Mouse (Mus musculus): ENCODE data around the gene Ankrd49. TPM values are rescaled to one million over a fixed set of nuclear protein-coding genes. Genes with fewer than 3 reads are reported as not detected.
A peak's percentile ranks its signal among the peaks of the same experiment; 100 is the strongest.

Gene Ankrd49
- 1.5 and 2.4 TPM in 2 replicates for polyA plus RNA-seq (2012; rRNA removed)

DNA sequence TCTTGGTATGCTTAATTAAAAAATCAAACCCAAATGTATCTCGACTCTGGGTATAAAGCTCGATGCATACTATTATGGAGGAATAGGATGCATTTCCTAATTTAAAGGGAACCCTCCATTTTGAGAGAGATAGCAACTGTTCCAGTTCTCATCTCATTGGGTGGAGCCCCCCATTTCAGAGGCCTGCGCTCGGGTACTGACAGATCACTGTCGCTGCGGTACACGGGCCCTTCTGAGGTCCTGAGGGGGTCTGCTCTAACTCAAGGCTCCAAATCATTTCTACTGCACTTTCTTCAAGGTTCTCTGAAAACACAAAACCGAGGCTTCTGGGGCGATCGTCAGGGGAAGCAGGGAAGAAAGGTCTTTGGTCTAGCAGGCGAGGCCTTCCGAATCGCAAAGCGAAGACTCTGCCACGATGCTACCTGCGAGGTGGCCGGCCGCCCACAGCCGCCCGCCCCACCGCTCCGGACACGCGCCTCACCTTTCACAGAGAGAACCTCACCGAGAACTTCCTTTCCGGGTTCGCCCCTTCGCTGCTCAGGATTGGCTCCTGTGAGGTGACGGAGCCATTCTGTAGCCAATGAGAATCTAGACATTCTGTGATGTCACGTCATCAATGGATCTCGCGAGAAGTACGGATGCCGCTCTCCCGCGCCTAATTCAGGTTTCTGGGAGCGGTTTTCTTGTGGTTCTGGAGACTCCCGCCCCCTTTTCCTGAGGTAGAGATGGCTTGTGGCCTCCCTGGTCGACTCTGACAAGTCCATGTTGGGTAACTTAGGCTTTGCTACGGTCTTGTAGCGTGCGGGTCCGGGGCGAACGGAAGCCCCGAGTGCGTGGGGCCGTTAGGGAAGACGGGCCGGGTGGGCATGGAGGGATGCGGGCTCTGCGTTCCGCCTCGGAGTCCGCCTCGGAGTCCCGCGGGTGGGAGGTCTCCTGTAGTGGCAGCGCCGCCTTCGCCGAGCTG is at the start of gene Ankrd49, which contains the start of gene Mre11a:
Ankrd49 (minus strand) TSS at position 818 of the 964 bp plus-strand sequence.
Mre11a (plus strand) TSS at position 616 of the 964 bp plus-strand sequence.
- H3K36me3 ChIP-seq (ENCODE audit: control insufficient read depth, insufficient read depth, low read length) = peaks cover 31% of the 10 kb centered on the region
- H3K4me1 ChIP-seq (ENCODE audit: control insufficient read depth, insufficient read depth, insufficient read length, low read length) = no peaks in the 10 kb centered on the region
- under 1% methylated on average over 62 of the region's 62 CpGs for WGBS
- H3K27ac ChIP-seq (ENCODE audit: insufficient read depth, low read depth, low read length) = peak within 1 kb of the TSS; percentile 67
- no peaks in the 10 kb centered on the region for H3K27me3 ChIP-seq (ENCODE audit: control insufficient read depth, insufficient read depth, low read length)
- peak within 1 kb of the TSS; percentile 81 for H3K4me3 ChIP-seq (ENCODE audit: low read depth, low read length)
- TF ChIP-seq CTCF (IDR thresholded peaks at IDR 0.05; ENCODE audit: extremely low read depth, insufficient read length, insufficient replicate concordance, low read depth, low read length) (no peak), POLR2A (IDR thresholded peaks at IDR 0.05; ENCODE audit: low read depth, low read length) (peak; percentile 62)

DNA sequence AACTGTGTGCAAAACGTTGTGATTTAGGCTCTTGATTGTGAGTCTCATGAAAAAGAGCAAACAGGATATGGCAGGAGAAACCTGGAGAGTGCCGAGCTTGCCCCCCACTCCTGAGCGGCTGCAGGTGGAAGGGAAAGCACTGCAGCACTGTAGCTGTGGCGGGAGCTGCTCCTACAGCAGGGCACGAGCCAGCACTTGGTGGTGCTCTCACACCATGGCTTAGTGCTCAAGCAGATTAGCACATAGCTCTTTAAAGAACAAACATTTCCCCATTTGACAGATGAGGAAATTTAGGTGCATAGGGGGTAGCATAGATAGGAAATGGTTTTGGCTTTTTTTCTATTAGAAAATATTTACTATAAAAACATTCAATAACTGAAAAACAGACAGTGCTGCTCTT is 47.4 kb upstream of the Ankrd49 start:
- no peaks in the 10 kb centered on the region for H3K4me1 ChIP-seq (ENCODE audit: control insufficient read depth, insufficient read depth, insufficient read length, low read length)
- no peaks in the 10 kb centered on the region for H3K27me3 ChIP-seq (ENCODE audit: control insufficient read depth, insufficient read depth, low read length)
- no peak overlapping the region for H3K4me3 ChIP-seq (ENCODE audit: low read depth, low read length)
- no peak for TF ChIP-seq CTCF (IDR thresholded peaks at IDR 0.05; ENCODE audit: extremely low read depth, insufficient read length, insufficient replicate concordance, low read depth, low read length)
- TF ChIP-seq POLR2A (IDR thresholded peaks at IDR 0.05; ENCODE audit: low read depth, low read length) = no peak
- H3K36me3 ChIP-seq (ENCODE audit: control insufficient read depth, insufficient read depth, low read length) = peaks cover 41% of the 10 kb centered on the region
- no peak overlapping the region for H3K27ac ChIP-seq (ENCODE audit: insufficient read depth, low read depth, low read length)
- 82% methylated on average over 5 of the region's 5 CpGs for WGBS

DNA sequence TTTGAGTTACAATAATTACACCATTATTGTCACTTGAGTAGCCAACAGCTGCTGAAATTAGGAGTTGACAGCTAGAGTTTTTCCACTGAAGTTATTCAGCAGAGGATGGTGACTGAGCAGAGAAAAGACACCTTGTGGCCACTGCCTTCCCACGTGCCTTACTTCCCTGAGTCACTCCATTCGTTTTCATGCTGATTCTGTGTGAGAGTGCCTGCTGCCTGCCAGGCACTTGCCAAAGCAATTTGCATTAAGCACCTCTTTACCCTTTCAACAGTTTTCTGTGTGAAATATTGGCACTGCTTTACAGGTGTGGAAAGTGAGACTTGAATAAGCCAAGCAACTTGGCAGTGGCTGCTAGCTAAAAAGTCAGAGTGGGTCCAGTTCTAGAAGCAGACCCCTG is 43.2 kb upstream of the Ankrd49 start:
- Histone ChIP-seq H3K36me3 (ENCODE audit: control insufficient read depth, insufficient read depth, low read length) (peaks cover 36% of the 10 kb centered on the region), H3K27ac (ENCODE audit: insufficient read depth, low read depth, low read length) (no peak overlapping the region), H3K4me3 (ENCODE audit: low read depth, low read length) (no peak overlapping the region), H3K4me1 (ENCODE audit: control insufficient read depth, insufficient read depth, insufficient read length, low read length) (no peaks in the 10 kb centered on the region), H3K27me3 (ENCODE audit: control insufficient read depth, insufficient read depth, low read length) (no peaks in the 10 kb centered on the region)
- TF ChIP-seq POLR2A (IDR thresholded peaks at IDR 0.05; ENCODE audit: low read depth, low read length) = no peak
- WGBS = 76% methylated on average over 2 of the region's 2 CpGs

DNA sequence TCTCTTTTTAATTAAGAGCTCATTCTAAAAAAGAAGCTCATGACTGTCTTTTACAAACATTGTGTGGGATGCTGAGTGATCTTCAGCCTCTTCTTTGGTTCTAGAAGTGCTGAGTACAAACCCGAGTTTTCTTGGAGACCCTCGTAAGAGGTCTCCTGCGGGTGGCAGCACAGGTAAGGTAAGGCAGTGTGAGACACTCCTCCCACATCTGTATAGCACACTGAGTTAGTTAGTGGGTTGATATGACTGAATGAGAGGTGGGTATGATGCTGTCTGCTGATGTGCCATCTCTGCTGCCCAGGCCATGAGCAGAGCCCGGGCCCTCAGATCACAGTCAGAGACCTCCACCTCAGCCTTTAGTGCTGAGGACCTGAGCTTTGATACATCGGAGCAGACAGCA is 40.2 kb upstream of the Ankrd49 start:
- TF ChIP-seq POLR2A (IDR thresholded peaks at IDR 0.05; ENCODE audit: low read depth, low read length) = no peak
- no peak for TF ChIP-seq CTCF (IDR thresholded peaks at IDR 0.05; ENCODE audit: extremely low read depth, insufficient read length, insufficient replicate concordance, low read depth, low read length)
- Histone ChIP-seq H3K36me3 (ENCODE audit: control insufficient read depth, insufficient read depth, low read length) (peaks cover 44% of the 10 kb centered on the region), H3K4me1 (ENCODE audit: control insufficient read depth, insufficient read depth, insufficient read length, low read length) (no peaks in the 10 kb centered on the region), H3K27me3 (ENCODE audit: control insufficient read depth, insufficient read depth, low read length) (no peaks in the 10 kb centered on the region), H3K27ac (ENCODE audit: insufficient read depth, low read depth, low read length) (no peak overlapping the region), H3K4me3 (ENCODE audit: low read depth, low read length) (no peak overlapping the region)
- WGBS = 90% methylated on average over 5 of the region's 5 CpGs

DNA sequence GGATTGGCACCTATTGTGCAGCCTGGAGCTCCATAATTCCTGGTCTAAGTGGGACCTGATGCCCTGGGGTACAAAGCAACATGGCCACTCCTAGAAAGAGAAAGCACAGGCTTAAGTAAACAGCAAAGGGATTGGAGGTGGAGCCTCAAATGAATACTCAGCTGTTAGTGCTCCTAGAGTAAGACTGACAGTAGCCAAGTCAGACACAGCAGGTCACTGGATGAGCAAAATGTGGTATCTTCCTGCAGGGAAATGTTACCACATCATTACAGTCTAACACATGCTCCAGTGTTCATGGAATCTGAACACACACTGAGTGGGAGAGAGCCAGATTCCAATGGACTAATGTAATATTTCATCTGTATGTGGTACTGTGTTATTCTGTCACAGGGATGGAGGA is 36.7 kb upstream of the Ankrd49 start:
- Histone ChIP-seq H3K4me1 (ENCODE audit: control insufficient read depth, insufficient read depth, insufficient read length, low read length) (no peaks in the 10 kb centered on the region), H3K27me3 (ENCODE audit: control insufficient read depth, insufficient read depth, low read length) (no peaks in the 10 kb centered on the region), H3K36me3 (ENCODE audit: control insufficient read depth, insufficient read depth, low read length) (peaks cover 52% of the 10 kb centered on the region), H3K4me3 (ENCODE audit: low read depth, low read length) (no peak overlapping the region), H3K27ac (ENCODE audit: insufficient read depth, low read depth, low read length) (no peak overlapping the region)
- TF ChIP-seq POLR2A (IDR thresholded peaks at IDR 0.05; ENCODE audit: low read depth, low read length) (no peak), CTCF (IDR thresholded peaks at IDR 0.05; ENCODE audit: extremely low read depth, insufficient read length, insufficient replicate concordance, low read depth, low read length) (no peak)

DNA sequence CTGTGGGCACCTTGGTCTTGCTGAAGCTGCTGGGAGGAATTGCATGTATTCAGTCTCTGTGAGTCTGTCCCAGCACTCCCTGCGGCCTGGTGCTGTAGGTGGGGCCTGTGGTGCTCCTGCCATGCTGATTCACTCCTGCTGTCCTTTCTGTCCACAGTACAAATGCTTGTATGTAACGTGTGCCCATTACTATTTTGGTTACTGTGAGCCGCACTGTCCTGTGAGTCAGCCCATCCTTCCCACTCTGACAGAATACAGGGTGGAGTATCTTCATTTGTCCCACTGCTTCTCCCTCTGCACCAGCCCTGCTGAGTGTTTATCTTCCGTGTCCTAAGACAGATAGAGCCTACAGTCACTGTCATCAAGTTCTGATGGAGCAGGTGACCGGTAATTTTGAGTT is 25.5 kb upstream of the Ankrd49 start:
- H3K27ac ChIP-seq (ENCODE audit: insufficient read depth, low read depth, low read length) = no peak overlapping the region
- WGBS = 95% methylated on average over 5 of the region's 5 CpGs
- no peak for TF ChIP-seq POLR2A (IDR thresholded peaks at IDR 0.05; ENCODE audit: low read depth, low read length)
- no peak for TF ChIP-seq CTCF (IDR thresholded peaks at IDR 0.05; ENCODE audit: extremely low read depth, insufficient read length, insufficient replicate concordance, low read depth, low read length)
- H3K4me1 ChIP-seq (ENCODE audit: control insufficient read depth, insufficient read depth, insufficient read length, low read length) = no peaks in the 10 kb centered on the region
- peaks cover 32% of the 10 kb centered on the region for H3K36me3 ChIP-seq (ENCODE audit: control insufficient read depth, insufficient read depth, low read length)
- no peaks in the 10 kb centered on the region for H3K27me3 ChIP-seq (ENCODE audit: control insufficient read depth, insufficient read depth, low read length)
- no peak overlapping the region for H3K4me3 ChIP-seq (ENCODE audit: low read depth, low read length)

DNA sequence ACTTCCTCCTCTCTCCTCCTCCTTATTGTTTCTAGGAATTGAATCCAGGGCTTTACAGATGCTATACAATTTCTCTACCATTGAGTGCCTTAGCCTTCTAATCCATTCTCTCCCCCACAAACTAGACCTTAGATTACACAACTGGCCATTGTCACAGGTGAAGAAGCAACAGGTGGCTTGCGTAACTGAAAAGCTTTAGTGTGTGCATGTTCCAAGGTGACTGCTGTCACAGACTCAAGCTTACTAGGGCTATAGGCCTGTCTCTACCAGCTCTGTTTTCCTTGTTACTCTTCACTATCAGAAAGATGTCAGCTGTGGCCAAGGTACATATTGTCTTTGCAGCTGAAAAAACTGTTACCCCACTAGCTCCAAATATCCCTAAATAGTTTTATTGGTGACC is 22.1 kb upstream of the Ankrd49 start:
- WGBS = 96% methylated on average over 1 of the region's 1 CpGs
- Histone ChIP-seq H3K36me3 (ENCODE audit: control insufficient read depth, insufficient read depth, low read length) (peaks cover 42% of the 10 kb centered on the region), H3K4me1 (ENCODE audit: control insufficient read depth, insufficient read depth, insufficient read length, low read length) (no peaks in the 10 kb centered on the region), H3K27ac (ENCODE audit: insufficient read depth, low read depth, low read length) (no peak overlapping the region), H3K4me3 (ENCODE audit: low read depth, low read length) (no peak overlapping the region), H3K27me3 (ENCODE audit: control insufficient read depth, insufficient read depth, low read length) (no peaks in the 10 kb centered on the region)
- TF ChIP-seq CTCF (IDR thresholded peaks at IDR 0.05; ENCODE audit: extremely low read depth, insufficient read length, insufficient replicate concordance, low read depth, low read length) (no peak), POLR2A (IDR thresholded peaks at IDR 0.05; ENCODE audit: low read depth, low read length) (no peak)

All from small intestine, adult 2 months (tissue).